Mouse (Mus musculus) induced T-regulatory cell, adult 2 months (primary cell): ENCODE data around the gene Gm4559.
"Not testable (repeated sequence)": the region's sequence is repeated elsewhere in the genome, so short reads cannot be mapped to it uniquely, and the experiment has no call there.

Experiments
- DNase-seq: peaks from one replicate; pipeline ENCODE4 v3.0.0-alpha.2; 2012; ENCODE audit warnings: low read depth

The Gm4559 gene

DNA sequence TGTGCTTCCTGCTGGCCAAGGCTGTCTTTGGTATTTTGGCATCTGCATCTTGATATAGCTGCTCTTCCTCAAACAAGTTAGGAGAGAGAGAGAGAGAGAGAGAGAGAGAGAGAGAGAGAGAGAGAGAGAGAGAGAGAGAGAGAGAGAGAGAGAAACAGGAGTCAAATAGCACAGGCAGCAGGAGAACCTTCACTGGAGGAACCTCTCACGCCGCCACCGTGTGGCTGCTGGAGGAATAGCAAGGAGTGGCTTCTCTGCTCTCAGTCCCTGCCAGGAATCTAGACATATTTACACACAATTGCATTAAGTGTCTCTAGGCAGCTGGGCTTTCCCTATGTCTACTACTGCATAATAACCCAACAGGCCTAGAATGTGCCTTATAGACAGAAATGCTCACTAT is 4.0 kb upstream of the Gm4559 start:
- peak; percentile 70 for DNase-seq

DNA sequence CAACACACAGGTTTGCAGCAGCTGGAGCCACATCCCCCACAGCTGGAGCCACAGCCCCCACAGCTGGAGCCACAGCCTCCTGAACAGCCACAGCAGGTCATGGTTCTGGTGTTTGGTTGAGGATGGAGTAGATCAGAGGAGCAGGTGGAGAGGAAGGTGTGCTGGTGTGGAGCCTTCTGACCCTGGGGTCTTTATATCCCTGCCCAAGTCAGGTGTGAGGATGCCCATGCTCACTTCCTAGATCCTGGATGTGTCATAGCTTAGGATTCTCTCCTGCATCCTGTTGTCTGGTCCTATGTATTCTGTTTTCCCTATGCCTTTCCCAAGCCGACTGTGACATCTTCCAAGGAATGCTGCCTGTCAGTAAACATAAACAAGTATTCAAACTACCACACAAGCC is 15.9 kb downstream of the Gm4559 start, which contains the start of gene Gm2431:
Gene Gm2431 (minus strand): TSS at position 101 of the 400 bp plus-strand sequence.
- DNase-seq, result not testable (repeated sequence)

DNA sequence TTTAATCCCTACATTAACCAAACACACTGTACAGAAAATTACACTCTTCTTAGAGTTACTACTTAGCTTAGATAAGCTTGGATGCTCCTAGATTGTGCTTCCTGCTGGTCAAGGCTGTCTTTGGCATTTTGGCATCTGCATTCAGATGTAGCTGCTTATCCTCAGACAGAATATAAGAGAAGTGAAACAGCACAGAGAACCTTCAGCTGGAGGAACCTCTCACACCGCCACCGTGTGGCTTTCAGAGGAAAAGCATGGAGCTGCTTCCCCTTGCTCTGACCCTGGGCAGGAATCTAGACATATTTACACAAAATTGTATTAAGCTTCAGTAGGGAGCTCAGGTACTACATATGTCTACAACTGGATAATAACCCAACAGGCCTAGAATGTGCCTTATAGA is 18.6 kb downstream of the Gm4559 start:
- DNase-seq, result peak; percentile 17

DNA sequence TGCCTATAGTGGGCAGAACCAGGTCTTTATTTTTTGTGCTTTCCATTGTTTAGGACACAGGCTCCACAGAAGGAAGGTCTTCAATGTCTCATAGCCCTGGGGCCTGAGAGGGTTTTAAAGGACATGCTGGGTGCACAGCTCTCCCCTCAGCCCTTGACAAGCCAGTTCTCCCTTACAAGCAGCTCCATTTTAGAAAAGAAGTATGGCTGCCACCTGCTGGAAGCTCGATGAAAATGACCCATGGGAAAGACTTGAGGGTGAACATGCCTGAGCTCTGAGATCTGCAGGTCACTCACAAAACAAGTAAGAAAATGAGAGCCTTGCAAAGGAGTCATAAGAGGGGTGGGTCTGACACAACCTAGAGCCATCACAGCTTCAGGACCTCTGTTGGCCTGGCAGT is 24.3 kb downstream of the Gm4559 start:
- DNase-seq, result peak; percentile 19

DNA sequence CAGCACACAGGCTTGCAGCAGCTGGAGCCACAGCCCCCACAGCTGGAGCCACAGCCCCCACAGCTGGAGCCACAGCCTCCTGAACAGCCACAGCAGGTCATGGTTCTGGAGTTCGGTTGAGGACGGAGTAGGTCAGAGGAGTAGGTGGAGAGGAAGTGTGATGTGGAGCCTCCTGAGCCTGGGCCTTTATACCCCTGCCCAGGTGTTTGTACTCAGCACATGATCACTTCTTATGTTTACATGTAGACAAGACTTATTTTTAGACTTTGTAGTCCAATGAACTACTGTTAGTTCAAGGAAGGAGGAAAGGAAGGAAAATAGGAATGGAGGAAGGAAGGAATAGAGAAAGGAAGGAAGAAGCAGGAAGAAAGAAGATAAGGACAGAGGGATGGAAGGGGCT is 33.2 kb downstream of the Gm4559 start, which contains the start of gene Gm40460:
Gene Gm40460 (minus strand): TSS at position 101 of the 400 bp plus-strand sequence.
- DNase-seq, result no peak

DNA sequence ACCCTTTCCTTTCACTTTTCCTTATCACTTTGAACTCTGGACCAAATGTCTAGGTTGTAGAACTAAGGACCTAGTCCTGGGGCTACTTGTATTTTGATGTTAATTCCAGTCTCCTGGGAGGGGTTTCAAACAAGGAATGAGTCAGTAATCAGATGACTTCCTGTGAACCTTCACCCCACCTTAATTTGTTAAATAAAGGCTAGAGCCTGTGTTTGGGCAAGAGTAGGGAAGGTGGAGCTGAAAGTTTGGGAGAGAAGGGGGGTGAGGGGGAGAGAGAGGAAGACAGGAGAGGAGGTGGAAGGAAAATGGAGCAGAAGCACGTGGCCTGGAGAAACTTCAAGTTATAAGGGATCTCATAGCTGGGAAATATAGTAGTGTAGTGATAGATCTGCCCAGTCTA is 42.6 kb downstream of the Gm4559 start:
- no peak for DNase-seq

DNA sequence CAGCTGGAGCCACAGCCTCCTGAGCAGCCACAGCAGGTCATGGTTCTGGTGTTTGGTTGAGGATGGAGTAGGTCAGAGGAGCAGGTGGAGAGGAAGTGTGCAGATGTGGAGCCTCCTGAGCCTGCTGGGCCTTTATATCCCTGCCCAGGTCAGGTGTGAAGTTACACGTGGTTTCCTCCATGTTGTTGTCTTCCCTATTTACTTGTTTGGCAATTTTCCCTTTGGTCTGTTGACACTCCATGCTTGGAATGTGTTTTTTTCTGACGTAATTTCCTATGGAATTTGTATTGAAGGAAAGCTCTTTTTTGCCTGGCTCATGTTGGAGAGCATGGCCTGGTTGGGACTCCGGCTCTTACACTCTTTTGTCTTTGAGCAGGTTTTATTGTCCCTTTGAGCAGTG is 44.3 kb downstream of the Gm4559 start, which contains the start of gene Krtap5-5:
Gene Krtap5-5 (minus strand): TSS at position 101 of the 400 bp plus-strand sequence.
- not testable (repeated sequence) for DNase-seq

DNA sequence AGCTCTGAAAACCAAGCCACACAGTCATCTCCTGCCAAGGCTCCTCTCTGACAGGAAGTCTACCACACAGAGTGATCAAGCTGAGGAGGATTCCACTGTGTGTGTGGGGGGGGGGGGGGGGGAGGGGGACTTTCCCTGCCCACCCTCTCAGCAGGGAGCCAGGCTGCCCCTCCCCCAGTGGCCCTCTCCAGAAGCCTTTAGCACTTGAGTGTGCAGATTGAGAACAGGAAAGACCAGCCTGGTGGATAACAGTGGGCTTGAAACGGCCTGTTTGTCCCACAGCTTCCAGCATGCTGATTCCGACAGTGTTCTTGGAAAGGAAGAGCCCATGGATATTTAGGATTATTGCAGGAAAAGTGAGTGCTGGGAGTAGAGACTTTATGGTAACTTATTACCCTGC is 49.6 kb downstream of the Gm4559 start:
- no peak for DNase-seq
